Mouse (Mus musculus) brown adipose tissue, adult 24 weeks (tissue): ENCODE measurements around the gene B4galnt3. TPM values are rescaled to one million over a fixed set of nuclear protein-coding genes. Genes with fewer than 3 reads are reported as not detected.

ENCODE experiments used
- H3K27ac ChIP-seq: fragments of 200-500 bp; replicated peaks from 2 replicates; pipeline ENCODE4 v1.5.1; 2012; ENCODE audit warnings: low read depth, mild to moderate bottlenecking, low read length
- H3K4me1 ChIP-seq: fragments of 200-500 bp; 2 replicates; pipeline ENCODE4 v1.6.1; 2012; ENCODE audit warnings: low read length, mixed read lengths; ENCODE audit not compliant: control insufficient read depth, insufficient read depth, insufficient read length
- H3K4me3 ChIP-seq: fragments of 200-500 bp; 2 replicates; pipeline ENCODE4 v1.5.1; 2012; ENCODE audit warnings: low read depth, mild to moderate bottlenecking, low read length, moderate library complexity; ENCODE audit not compliant: insufficient read depth
- polyA plus RNA-seq: library from polyadenylated mRNA; stranded (reverse); fragments of >200 nt; gene quantifications from 2 replicates; pipeline ENCODE4 v1.2.4, GENCODE M21; 2012; ENCODE audit not compliant: missing spikeins, insufficient read depth, insufficient read length

The B4galnt3 gene
- polyA plus RNA-seq, 1 experiment, result not detected

DNA sequence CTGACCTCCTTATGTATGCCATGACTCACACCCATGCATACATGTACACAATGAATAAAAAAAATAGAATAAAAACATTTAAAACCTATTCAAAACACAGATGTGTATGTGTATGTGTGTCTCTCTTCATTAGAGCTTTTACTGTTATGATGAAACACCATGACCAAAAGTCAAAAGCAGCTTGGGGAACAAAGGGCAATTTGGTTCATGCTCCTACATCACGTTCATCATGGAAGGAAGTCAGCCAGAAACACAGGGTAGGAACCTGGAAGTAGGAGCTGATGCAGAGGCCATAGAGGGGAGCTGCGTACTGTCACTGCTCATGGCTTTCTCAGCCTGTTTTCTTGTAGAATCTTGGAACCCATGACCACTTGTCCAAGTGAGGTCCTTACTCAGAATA lies 41.6 kb downstream of the B4galnt3 start:
- no peaks in the 10 kb centered on the region for H3K4me1 ChIP-seq
- no peak overlapping the region for H3K27ac ChIP-seq
- no peak overlapping the region for H3K4me3 ChIP-seq

DNA sequence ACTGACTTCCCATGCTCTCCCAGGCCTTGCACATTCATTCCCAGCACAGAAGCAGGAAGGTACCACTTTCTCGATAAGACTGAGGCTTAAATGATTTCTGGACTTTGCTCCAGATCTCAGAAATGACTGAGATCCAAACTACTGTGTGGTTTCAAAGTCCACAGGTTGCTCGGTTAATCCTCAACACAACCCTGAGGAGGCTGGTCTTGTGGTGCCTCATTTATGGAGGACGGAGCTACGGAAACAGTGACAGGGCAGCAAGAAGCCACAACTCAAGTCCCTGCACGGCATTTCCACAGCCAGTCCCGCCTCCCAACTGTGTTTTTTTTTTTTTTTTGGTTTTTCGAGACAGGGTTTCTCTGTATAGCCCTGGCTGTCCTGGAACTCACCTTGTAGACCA lies 43.3 kb downstream of the B4galnt3 start:
- Histone ChIP-seq H3K4me1 (no peaks in the 10 kb centered on the region), H3K4me3 (no peak overlapping the region), H3K27ac (no peak overlapping the region)

DNA sequence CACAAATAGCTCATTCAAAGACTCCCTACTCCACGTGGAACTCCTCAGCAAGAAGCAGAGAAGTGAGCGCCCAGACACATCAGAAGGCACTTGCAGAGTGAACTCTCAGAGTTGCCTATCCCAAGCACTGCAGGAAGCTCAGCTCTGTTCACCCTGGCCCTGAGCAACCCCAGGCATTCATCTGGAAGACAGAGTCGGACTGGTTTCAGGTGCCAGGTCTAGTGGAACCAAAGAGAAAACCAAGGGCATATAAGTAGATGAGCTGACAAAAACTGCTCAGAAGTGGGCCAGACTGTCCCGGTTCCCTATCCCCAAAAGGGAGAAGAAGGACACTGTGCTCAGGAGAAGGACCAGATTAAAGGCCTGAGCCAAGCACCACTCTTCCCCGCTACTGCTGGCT lies 44.5 kb downstream of the B4galnt3 start:
- Histone ChIP-seq H3K27ac (no peak overlapping the region), H3K4me3 (no peak overlapping the region), H3K4me1 (no peaks in the 10 kb centered on the region)

DNA sequence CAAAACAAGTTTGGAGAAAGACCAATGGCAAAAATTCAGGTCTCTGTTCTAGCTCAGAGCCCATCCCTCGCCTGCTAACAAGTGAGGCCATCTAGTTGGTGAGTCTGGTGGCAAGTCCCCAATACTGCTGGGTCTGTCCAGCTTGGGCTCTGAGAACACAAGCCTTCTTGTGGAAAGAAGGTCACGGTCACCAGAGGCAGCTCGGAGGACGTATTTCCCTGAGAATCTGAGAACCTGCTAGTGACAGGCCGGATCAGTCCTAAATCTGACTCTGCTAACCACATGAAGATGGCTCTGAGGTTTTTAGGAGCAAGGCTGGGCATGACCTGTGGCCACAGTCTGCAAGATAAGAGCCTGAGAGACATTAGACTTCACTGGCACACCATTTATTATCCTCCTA lies 47.7 kb downstream of the B4galnt3 start:
- Histone ChIP-seq H3K27ac (no peak overlapping the region), H3K4me1 (no peaks in the 10 kb centered on the region), H3K4me3 (no peak overlapping the region)

DNA sequence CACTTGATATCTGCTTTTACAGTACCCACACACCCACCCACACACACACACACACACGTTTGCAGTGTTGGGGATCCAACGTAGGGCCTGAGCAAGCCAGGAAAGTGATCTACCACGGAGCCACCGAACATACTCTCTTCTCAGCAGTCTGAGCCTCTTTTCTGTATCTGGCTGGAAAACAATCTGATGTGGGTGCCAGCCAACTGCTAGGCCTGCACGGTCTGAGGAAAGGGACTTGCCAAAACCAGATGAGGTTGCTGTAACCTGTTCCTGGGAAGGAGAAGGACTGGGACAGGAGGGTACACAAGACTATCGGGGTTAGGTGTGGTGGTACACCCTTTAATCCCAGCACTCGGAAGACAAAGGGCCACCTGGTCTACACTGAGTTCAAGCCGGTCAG lies 51.1 kb downstream of the B4galnt3 start:
- H3K4me1 ChIP-seq, result no peaks in the 10 kb centered on the region
- no peak overlapping the region for H3K4me3 ChIP-seq
- no peak overlapping the region for H3K27ac ChIP-seq

DNA sequence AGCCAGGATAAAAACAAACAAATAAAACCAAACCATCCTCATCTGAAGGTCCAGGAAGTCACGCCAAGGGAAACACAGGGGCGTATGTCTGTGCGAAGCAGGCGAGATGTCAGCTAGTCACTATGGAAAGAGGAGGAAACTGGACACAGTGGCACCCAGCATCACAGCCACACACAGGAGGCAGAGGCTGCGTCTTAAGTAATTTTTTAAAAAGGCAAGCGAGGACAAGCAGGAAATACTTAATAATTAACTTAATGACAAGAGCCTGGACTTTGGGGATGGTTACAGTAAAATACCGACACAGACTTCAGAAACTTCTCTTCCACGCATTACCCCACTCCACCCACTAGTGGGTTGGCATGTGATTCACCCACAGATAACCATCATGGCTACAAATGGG lies 51.8 kb downstream of the B4galnt3 start:
- Histone ChIP-seq H3K4me1 (no peaks in the 10 kb centered on the region), H3K27ac (no peak overlapping the region), H3K4me3 (no peak overlapping the region)

DNA sequence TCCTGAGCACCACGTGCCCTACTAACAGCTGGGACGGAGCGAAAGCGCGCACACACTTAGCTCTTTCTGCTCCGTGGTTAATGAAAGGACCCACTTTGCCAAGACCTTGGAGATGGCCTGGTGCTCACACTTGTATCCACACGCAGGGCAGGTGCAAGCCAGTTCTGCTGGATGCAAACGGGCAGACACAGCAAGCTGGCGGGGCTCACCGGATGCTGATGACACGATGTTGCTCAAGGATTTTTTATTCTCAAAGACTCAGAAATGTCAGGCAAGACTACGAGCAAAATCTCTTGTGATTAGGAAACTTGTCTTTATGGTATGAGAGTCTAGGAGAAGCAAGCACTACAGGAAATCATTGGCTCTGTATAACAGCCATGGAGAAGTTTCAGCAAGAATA lies 52.9 kb downstream of the B4galnt3 start:
- Histone ChIP-seq H3K4me3 (no peak overlapping the region), H3K4me1 (no peaks in the 10 kb centered on the region), H3K27ac (no peak overlapping the region)

DNA sequence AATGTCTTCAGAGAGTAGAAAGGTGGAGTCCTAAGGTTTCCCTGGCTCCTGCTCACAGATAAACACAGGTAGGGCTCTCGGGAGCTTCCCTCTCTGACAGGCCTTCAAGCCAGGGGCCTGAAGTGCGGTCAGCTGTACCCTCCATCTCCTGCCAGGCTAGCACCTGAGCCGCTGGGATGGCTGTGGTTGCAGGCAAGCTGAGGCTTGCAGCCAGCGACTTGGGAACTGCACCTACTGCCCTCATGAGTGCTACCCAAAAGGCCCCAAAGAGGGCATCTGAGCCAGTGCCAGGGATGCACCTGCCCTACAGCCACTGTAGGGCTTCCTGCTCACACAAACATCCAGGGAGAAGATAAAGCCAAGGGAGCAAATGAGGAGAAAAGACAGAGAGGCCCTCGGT lies 53.9 kb downstream of the B4galnt3 start:
- no peaks in the 10 kb centered on the region for H3K4me1 ChIP-seq

DNA sequence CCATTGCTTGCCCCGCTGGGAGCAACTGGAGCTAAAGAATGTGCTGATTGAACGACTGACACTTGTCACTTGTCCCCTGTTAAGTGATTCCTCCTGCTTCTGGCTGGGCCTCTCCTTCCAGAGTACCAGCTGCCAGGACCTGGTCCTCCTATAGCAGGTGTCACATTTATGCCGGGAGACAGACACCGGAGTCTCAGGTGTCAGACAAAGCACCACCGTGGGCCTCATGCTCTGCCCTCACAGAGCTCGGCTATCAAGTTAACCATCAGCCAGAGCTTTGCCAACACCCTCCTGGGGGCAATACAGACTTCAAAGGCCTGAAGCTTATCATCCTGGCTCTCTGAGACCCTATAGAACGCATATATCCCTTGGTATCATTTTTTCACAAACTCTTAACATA lies 58.5 kb downstream of the B4galnt3 start:
- H3K4me3 ChIP-seq, result no peak overlapping the region
- no peak overlapping the region for H3K27ac ChIP-seq
- no peaks in the 10 kb centered on the region for H3K4me1 ChIP-seq

More for the DNA sequence above, 53.9 kb downstream of the B4galnt3 start:
- H3K27ac ChIP-seq, result no peak overlapping the region
- no peak overlapping the region for H3K4me3 ChIP-seq

DNA sequence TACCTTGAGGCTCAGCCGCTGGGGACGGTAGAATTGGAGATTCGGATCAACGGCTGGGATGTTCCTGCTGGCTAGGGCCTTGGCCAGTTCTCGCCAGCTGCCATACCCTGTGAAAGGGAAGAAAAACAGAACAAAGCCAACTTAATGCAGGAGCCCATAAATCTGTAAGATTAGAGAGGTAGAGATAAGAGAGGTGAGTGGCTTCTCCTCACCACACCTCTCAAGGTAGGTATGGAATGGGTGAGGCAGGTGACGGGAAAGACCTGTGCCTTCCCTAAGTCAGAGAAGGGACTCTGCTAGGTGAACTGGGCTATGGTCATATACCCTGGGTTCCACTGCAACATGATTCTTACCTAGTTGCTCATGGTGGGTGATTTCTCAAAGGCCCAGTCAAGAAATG lies 61.5 kb downstream of the B4galnt3 start:
- no peak overlapping the region for H3K4me3 ChIP-seq
- H3K4me1 ChIP-seq, result no peaks in the 10 kb centered on the region
- no peak overlapping the region for H3K27ac ChIP-seq

DNA sequence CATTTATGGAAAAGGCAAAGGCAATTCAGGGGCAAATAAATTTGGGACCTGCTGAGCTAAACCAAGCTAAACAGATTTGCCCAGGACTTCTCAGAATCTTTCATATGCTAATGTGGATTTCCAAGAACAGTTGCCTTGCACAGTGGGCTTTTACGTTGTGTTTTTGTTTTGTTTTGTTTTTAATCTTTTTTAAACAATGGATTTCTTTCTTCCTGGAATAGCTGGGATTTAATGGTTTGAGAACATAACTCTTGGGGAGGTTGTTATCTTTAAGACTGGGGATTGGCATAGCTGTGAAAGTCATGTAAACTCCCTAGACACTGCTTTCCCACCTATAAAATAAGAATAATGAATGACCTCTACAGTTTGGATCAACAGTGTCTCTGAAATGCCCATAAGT lies 63.9 kb downstream of the B4galnt3 start:
- Histone ChIP-seq H3K4me3 (no peak overlapping the region), H3K27ac (no peak overlapping the region), H3K4me1 (no peaks in the 10 kb centered on the region)

DNA sequence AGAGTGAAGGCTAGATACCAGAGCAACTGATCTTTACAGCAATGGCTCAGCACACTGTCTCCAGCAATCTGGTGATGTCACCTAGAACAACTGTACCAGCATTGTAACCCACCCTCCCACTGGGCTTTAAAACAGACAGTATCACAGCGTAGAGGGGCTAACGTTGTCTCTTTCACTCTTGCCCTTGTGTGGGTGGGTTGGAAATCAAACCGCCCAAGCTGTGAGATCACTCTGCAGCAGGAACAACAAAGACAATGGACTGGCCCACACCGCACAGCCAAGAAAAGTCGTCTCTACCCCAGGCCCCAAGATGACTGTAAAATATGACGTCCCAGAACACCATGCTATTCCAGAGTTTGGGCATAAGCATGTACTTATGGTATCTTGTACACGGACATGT lies 64.6 kb downstream of the B4galnt3 start:
- no peak overlapping the region for H3K27ac ChIP-seq
- H3K4me1 ChIP-seq, result no peaks in the 10 kb centered on the region
- no peak overlapping the region for H3K4me3 ChIP-seq

DNA sequence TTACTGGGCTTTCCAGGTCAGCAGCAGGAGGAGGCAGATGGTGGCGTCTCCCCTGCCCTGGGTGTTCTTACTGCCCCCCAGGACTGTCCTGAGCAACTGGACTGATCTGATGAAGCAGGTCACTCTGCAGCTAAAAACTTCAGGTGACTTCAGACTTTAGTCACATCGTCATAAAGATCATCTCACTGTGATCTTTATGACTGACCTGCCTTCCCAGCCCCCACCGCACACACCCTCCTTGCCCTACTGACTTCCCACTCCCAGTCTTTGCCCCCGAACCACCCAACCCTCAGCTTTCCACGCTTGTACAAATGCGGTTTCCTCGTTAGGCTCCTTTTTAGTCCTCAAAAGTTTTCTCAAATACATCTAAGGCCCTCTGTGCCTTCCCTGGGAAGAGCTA lies 67.3 kb downstream of the B4galnt3 start:
- H3K27ac ChIP-seq, result no peak overlapping the region
- H3K4me1 ChIP-seq, result no peaks in the 10 kb centered on the region
- no peak overlapping the region for H3K4me3 ChIP-seq

DNA sequence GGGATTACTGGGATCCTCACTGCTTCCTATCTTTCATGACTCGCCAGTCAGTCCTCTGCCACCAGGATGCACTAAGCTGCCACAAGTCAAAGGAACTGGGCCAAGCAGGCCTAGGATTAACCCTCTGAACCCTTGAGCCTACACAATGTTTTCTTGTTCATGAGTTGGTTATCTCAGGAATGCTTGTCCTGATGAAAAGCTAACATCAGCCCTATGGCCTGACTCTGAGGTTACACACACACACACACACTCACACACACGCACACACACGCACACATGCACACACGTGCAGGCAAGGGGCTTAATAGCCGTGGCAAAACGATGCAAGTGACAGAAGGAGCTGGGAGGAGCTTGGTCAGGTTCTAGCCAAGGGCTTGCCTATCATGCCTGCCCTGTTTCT lies 69.0 kb downstream of the B4galnt3 start:
- Histone ChIP-seq H3K27ac (no peak overlapping the region), H3K4me1 (no peaks in the 10 kb centered on the region), H3K4me3 (no peak overlapping the region)

DNA sequence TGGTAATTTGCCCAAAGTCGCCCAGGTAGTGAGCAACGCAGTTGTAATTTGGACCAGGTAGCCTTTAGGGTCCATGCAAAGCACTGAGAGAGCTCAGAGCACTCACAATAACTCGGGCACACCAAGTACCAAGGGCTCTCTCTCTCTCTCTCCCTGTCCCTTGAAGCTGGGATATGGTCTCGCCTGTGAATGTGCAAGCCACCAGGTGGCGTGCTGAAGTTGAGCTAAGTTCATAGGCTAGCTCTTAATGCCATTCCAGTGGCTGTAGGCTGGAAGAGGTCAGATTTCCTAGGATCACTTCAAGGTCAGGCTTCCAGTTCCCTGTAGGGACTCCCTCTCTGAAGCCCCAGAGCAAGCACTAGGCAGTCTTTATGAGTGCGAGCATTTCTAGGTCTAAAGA lies 71.7 kb downstream of the B4galnt3 start:
- Histone ChIP-seq H3K27ac (no peak overlapping the region), H3K4me3 (no peak overlapping the region)

DNA sequence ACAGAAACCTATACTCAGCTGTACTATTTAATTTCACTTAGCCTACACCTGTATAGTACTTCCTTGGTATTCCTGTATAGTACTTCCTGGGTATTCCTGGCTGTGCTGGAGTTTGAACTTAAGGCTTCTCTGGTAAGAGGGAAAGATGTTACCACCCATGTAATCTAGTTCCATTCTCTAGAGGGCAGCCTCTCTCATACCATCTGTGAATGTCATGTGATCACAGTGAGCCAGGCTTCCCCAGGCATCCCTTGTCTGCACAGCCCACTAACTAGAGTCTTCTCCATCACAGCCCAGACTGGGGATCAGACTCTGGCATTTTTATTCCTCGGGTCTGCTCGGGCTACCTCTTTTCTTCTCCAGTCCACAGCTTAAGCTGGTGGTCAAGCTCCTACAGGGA lies 75.1 kb downstream of the B4galnt3 start:
- no peak overlapping the region for H3K4me3 ChIP-seq
- H3K27ac ChIP-seq, result no peak overlapping the region
- H3K4me1 ChIP-seq, result no peaks in the 10 kb centered on the region

More for the DNA sequence above, 71.7 kb downstream of the B4galnt3 start:
- no peaks in the 10 kb centered on the region for H3K4me1 ChIP-seq

DNA sequence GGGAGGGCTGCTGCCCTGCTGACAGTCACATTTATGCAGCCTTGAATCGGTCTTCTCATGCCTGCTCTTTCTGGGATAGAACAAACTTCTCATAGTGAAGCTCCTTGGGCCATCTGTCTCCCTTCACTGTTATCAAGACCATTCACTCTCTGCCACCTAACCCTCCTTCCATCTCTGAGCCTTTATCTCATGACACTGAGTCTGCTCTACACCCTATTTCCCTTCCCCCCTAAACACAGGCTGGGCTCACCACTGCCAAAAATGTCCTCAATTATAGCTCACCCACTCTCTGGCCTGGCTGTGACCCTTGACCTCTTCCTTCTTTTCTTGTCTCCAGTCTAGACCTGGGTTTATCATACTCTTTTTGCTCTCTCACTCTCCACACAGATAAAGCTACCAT lies 77.7 kb downstream of the B4galnt3 start:
- no peak overlapping the region for H3K4me3 ChIP-seq
- no peaks in the 10 kb centered on the region for H3K4me1 ChIP-seq
- no peak overlapping the region for H3K27ac ChIP-seq
